Mouse (Mus musculus): ENCODE measurements around the gene Stk36.

- TF ChIP-seq CTCF (IDR thresholded peaks at IDR 0.05; ENCODE audit: low read depth) = peak; percentile 79
- no peak for TF ChIP-seq EP300 (optimal IDR thresholded peaks at IDR 0.05)
These were observed 60.4 kb downstream of the Stk36 start, which contains the start of gene Ttll4 for GRCm38 (mm10) chr1:74661448-74662195.

Measured in stomach, postnatal 0 days (tissue).